Mouse (Mus musculus) ES-Bruce4 (cell line): ENCODE measurements around the gene Rab11a.

ENCODE experiments used
- CTCF ChIP-seq: IDR thresholded peaks from one replicate; pipeline ENCODE4 v1.8.1; 2011; ENCODE audit warnings: low read depth, low read length
- EP300 ChIP-seq: IDR thresholded peaks from 2 replicates; pipeline ENCODE4 v1.6.1; 2011; ENCODE audit warnings: low read depth, low read length; ENCODE audit not compliant: insufficient read depth
- POLR2A ChIP-seq: IDR thresholded peaks from one replicate; pipeline ENCODE4 v1.8.1; 2011; ENCODE audit warnings: low read length; ENCODE audit not compliant: insufficient read depth

GRCm38 (mm10) chr9:64700451-64701311 lies 36.9 kb downstream of the Rab11a start:
- TF ChIP-seq POLR2A (no peak), CTCF (no peak), EP300 (no peak)
